Mouse (Mus musculus) frontal cortex, postnatal 25 days (tissue): ENCODE results near the gene Vps33b.
"Not testable (repeated sequence)": the region's sequence is repeated elsewhere in the genome, so short reads cannot be mapped to it uniquely, and the experiment has no call there.

Experiments
- DNase-seq, 2 experiments: peaks; one replicate each; pipeline ENCODE4 v3.0.0; 2022; ENCODE audit warnings: low spot score in 2 of 2

The Vps33b gene

GRCm38 (mm10) chr7:80319846-80320496 is 50.5 kb downstream of the Vps33b start:
- DNase-seq, result no peak

DNA sequence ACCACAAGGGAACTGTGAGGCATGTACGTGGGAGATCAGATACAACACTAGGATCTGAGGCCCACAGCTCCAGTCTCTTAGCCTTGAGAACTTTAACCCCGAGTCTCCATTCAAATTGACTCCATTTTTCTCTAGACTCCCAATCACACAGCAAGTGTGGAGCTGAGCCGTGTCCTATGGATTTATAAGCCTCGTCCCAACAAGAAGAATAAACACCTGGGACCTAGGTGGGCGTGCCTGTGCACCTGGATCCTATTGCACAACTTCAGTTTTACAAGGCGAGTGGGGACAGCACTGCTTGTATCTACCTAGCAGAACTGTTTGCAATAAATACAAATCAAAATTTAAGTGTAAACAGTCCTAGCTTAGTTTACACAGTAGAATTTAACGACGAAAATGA is 53.9 kb downstream of the Vps33b start:
- DNase-seq, result no peak

DNA sequence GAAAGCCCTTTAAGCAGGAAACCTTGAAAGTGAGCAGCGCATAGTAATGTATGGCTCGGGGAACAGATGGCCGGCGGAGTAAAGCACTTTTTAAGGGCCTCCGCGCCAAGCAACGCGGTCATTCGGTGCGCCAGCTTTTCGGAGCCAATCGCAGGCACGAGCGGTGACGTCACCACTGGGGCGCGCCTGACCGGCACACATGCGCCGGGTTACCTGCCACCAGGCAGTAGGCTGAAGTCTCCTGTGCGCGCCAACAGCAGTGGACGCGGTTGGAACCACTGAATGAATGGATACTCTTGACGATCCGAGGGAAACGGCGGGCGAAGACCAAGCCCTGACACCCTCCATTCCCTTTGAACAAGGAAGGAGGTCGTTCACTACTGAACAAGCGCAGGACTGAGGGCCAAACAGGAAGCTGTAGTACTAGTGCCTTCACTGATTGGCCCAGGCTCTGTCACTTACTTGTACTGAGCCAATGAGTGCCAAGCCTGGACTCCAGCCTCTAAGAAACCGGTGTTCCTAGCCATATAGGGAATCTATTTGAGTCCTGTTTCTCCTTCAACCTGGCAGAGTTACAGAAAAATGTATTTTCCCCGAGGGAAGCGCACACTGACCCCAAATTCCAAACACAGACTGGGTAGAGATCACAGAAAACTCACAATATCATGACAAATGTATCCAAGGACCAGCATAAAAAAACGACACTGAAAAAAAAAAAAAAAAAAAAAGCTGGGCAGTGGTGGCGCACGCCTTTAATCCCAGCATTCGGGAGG is 54.8 kb downstream of the Vps33b start, which contains the start of gene Rccd1:
Rccd1 (minus strand) TSS at position 412 of the 773 bp plus-strand sequence.
- DNase-seq, result peak; percentile 92 to 93

DNA sequence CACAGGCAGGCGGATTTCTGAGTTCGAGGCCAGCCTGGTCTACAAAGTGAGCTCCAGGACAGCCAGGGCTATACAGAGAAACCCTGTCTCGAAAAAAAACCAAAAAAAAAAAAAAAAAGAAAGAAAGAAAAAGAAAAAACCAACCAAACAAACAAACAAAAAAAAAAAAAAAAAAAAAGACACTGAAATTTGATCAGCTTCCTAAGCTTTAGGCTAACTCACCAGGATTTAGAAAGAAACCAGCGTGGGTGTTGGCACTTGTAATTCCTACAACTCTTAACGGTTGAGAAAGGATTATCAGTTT is 55.3 kb downstream of the Vps33b start:
- DNase-seq, result not testable (repeated sequence)

DNA sequence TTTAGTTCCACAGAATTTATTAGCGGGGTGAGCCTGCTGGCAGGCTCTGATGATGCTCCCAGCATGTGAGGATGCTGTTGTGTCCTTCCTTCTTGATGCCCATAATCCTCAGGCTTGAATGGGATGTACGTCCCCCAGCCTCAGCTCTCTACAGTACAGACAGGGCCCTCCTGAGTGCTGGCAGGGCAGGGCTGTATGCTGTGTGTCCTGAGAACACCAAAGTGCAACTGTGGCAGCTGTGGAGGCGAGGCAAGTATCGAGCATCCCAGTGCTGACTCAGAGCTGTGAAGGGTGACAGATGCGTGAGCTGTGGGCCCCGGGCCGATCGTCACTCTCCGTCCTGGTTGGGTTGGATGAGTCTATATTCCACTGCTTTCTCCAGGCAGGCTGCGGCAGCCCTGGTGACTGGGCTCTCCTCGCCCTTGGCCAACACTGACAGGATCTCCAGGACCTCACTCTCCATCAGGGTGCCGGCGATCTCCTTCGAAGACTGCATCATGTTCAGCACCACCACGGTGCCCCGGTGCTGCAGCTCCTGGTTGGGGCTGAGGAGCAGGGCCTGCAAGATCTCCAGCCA is 55.9 kb downstream of the Vps33b start:
- DNase-seq, result no peak

- DNase-seq, result no peak
Observed at GRCm38 (mm10) chr7:80326076-80326475, 56.6 kb downstream of the Vps33b start.

- no peak for DNase-seq
Observed at GRCm38 (mm10) chr7:80330278-80330677, 60.8 kb downstream of the Vps33b start.

DNA sequence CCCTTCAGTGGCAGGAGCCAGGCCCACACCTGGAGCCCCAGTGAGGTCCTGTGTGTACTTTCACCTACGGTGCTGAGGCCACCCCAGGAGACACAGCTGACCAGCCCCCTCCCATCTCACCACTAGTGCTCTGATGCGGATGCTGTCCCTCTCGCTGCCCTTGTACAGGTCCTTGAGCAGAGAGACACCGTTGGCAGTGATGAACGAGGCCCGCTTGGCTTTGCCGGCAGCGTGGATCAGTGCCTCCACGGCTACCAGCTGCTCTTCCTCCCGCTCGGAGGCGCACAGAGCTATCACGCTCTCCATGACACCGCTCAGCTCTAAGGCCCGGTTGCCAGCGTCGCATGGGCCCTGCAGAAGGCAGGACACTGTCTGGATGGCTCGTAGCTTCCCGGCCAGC is 62.0 kb downstream of the Vps33b start:
- DNase-seq, result no peak

- DNase-seq, result no peak
Observed at GRCm38 (mm10) chr7:80334848-80335247, 65.4 kb downstream of the Vps33b start.

- DNase-seq, result no peak
Observed at GRCm38 (mm10) chr7:80336932-80337331, 67.5 kb downstream of the Vps33b start.

DNA sequence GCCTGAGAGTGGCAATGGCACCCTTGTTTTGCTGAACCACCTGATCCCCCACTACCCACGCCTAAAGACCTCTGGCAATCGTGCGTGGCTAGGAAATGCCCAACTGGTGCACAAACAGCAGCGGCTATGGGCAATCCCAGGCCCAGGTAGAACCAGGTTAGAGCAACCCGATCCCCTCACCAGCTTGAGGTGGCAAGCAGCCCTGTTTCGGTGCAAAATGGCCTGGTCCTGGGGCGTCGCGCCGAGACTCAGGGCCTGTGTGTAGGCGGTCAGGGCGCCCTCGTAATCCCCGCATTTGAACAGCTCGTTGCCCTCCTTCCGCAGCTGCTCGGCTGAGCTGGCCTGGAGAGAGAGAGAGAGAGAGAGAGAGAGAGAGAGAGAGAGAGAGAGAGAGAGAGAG is 69.9 kb downstream of the Vps33b start:
- no peak for DNase-seq

- DNase-seq, result peak; percentile 93 to 96
Observed at GRCm38 (mm10) chr7:80339793-80340628, 70.6 kb downstream of the Vps33b start.

DNA sequence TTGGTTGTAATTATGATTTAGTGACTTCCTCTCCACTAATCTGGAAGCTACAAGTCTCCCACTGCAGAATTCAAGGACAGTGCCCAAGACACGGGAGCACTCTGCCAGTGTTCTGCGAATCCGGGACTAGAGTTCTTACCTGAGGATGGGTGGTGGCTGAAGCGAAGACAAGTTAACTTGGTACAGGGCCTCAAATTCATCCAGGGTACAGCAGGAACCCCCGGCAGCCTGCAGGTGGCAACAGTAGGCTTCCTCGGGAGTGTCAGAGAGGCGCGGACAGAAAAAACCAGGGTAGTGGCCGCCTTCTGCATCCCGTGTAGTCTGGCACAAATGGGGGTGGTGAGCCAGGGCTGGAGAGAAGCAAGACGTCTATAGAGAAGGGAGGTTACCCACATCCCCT is 71.3 kb downstream of the Vps33b start, which contains the start of gene Unc45a:
Unc45a (minus strand) TSS at position 213 of the 400 bp plus-strand sequence.
- peak; percentile 43 for DNase-seq
